Mouse (Mus musculus) limb, embryonic 14.5 days (tissue): Measurements from ENCODE around the gene Sf3b3. TPM values are rescaled to one million over a fixed set of nuclear protein-coding genes. Genes with fewer than 3 reads are reported as not detected.

Experiments used
- ATAC-seq: fragments of 200-750 bp; cut with Nextera tagmentation; 2 replicates; pipeline ENCODE4 v1.8.0; 2017; ENCODE audit warnings: low read depth, moderate number of reproducible peaks, moderate TSS enrichment; ENCODE audit not compliant: low FRiP score
- DNase-seq: peaks from one replicate; pipeline ENCODE4 v3.0.0-alpha.2; 2015; ENCODE audit warnings: low spot score
- H3K27ac ChIP-seq: fragments of 300-500 bp; sonication (generic); replicated peaks from 2 replicates; pipeline ENCODE4 v1.5.1; 2014; ENCODE audit warnings: low read depth, mild to moderate bottlenecking, low read length, moderate library complexity, mixed read lengths
- H3K27me3 ChIP-seq: fragments of 300-500 bp; sonication (generic); 2 replicates; pipeline ENCODE4 v1.6.1; 2014; ENCODE audit warnings: low read length, mixed read lengths; ENCODE audit not compliant: control insufficient read depth, insufficient read depth
- H3K36me3 ChIP-seq: fragments of 300-500 bp; sonication (generic); 2 replicates; pipeline ENCODE4 v1.6.1; 2014; ENCODE audit warnings: mild to moderate bottlenecking, low read length, moderate library complexity, mixed read lengths; ENCODE audit not compliant: control insufficient read depth, insufficient read depth
- H3K4me1 ChIP-seq: fragments of 300-500 bp; sonication (generic); 2 replicates; pipeline ENCODE4 v1.6.1; 2014; ENCODE audit warnings: antibody characterized with exemption, low read length, mixed read lengths; ENCODE audit not compliant: control insufficient read depth, insufficient read depth
- H3K4me2 ChIP-seq: fragments of 300-500 bp; sonication (generic); replicated peaks from 2 replicates; pipeline ENCODE4 v1.6.1; 2014; ENCODE audit warnings: low read depth, mild to moderate bottlenecking, low read length, moderate library complexity; ENCODE audit not compliant: severe bottlenecking
- H3K4me3 ChIP-seq: fragments of 300-500 bp; sonication (generic); replicated peaks from 2 replicates; pipeline ENCODE4 v1.5.1; 2014; ENCODE audit warnings: low read length
- H3K9ac ChIP-seq: fragments of 300-500 bp; sonication (generic); 2 replicates; pipeline ENCODE4 v1.6.1; 2014; ENCODE audit warnings: mild to moderate bottlenecking, low read depth, low read length, moderate library complexity; ENCODE audit not compliant: severe bottlenecking
- H3K9me3 ChIP-seq: fragments of 300-500 bp; sonication (generic); 2 replicates; pipeline ENCODE4 v1.6.1; 2016; ENCODE audit warnings: low read length; ENCODE audit not compliant: control insufficient read depth
- POLR2A ChIP-seq: fragments of 200-500 bp; IDR thresholded peaks from 2 replicates; pipeline ENCODE4 v1.8.0; 2012; ENCODE audit warnings: inconsistent platforms, mild to moderate bottlenecking, moderate library complexity, borderline replicate concordance; ENCODE audit not compliant: insufficient read depth, insufficient read length; ENCODE audit errors: extremely low read depth
- WGBS: fragments of 180-500 bp; shearing (Covaris S2); extraction: QIAGEN DNeasy Blood & Tissue Kit; methylation state at CpG from one replicate; pipeline ENCODE4 v1.1.7; 2014; 5-methylcytosine and 5-hydroxymethylcytosine counted together
- polyA plus RNA-seq, 2 experiments: library from polyadenylated mRNA; depleted of rRNA in 1 of 2; stranded (reverse) in 1 of 2; unstranded in 1 of 2; fragments of >200 nt; fragmentation: Nextera tagmentation in 1 of 2; extraction: Ambion mirVana in 1 of 2; gene quantifications; 2 replicates each; pipeline versions ENCODE4 v1.2.1 to v1.2.3; 2012 to 2014

Sf3b3 gene
- polyA plus RNA-seq, 2 experiments: 92.7 to 132 TPM

DNA sequence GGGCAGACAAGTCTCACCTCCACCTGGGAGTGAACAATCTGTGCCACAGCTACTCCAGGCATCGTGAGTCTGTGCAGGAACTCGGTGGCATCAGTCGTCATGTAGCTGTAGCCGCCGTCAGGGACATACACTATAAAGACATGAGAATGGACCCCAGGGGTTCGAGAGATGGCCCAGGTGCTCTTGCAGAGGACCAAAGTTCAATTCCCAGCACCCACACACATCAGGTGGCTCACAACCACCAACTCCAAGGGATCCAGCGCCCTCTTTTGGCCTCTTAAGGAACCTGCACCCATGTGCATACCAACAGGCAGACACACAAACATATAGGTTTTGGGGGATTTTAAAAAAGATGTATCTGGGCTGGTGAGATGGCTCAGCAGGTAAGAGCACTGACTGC is 45.5 kb upstream of the Sf3b3 start:
- no peak for TF ChIP-seq POLR2A
- ATAC-seq (no peak), DNase-seq (no peak)
- no peaks in the 10 kb centered on the region for H3K9me3 ChIP-seq
- H3K27ac ChIP-seq: no peak overlapping the region
- no peaks in the 10 kb centered on the region for H3K4me1 ChIP-seq
- H3K9ac ChIP-seq: no peak overlapping the region
- H3K27me3 ChIP-seq: no peaks in the 10 kb centered on the region
- no peak overlapping the region for H3K4me3 ChIP-seq
- peaks cover 45% of the 10 kb centered on the region for H3K36me3 ChIP-seq
- WGBS: 86% methylated on average over 7 of the region's 7 CpGs
- H3K4me2 ChIP-seq: no peak overlapping the region

DNA sequence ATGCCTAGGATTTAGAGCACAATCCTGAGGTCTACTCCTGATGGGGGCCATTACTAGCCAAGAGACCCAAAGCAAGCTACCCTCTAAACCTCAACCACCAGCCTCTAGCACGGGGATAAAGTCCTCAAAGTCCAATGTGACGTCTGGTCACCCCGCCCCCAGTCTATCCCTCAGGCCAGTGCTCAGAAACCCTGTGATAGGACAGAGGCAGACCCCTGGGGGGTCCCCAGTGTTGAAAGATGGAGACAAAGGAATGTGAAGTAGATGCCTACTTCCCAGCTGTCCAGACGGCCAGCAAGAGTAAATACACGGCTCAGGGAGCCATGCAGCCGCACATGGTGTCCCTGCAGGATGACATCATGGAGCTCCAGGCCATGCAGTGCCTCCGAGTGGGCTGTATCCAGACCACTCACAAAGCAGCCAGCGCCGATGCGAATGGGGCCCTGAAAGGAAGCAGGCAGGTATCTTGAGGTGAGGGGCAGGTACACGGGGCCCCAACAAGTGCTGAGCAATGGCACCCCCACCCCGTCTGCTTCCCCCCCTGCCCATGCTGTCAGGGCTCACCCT is 43.4 kb upstream of the Sf3b3 start:
- no peaks in the 10 kb centered on the region for H3K4me1 ChIP-seq
- WGBS: 67% methylated on average over 12 of the region's 12 CpGs
- ATAC-seq (no peak), DNase-seq (no peak)
- H3K4me2 ChIP-seq: no peak overlapping the region
- H3K27ac ChIP-seq: no peak overlapping the region
- no peaks in the 10 kb centered on the region for H3K27me3 ChIP-seq
- peaks cover 49% of the 10 kb centered on the region for H3K36me3 ChIP-seq
- no peaks in the 10 kb centered on the region for H3K9me3 ChIP-seq
- TF ChIP-seq POLR2A: no peak
- H3K4me3 ChIP-seq: no peak overlapping the region
- H3K9ac ChIP-seq: no peak overlapping the region

DNA sequence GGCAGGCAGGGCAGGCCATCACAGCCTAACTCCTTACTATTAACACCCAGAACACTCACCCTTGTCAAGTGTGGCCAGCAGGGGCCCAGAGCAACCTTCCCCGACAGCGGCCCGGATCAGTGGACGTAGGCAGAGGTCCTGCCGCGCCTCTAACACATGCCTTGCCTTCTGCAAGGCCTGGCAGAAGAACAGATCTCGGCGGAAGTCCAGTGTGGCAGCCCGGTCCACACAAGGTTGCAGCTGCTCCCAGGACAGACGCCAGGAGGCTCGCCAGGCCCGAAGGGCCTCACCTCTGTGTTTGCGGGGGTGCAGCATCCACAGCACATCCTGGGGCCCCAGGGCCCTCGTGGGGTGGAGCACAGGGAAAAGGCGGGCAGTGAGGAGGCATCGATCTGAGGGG is 42.3 kb upstream of the Sf3b3 start:
- Histone ChIP-seq H3K9ac (no peak overlapping the region), H3K36me3 (peaks cover 59% of the 10 kb centered on the region), H3K4me2 (no peak overlapping the region), H3K27ac (no peak overlapping the region; the same call in 1 of the 2 replicates), H3K4me3 (no peak overlapping the region), H3K4me1 (no peaks in the 10 kb centered on the region), H3K9me3 (no peaks in the 10 kb centered on the region), H3K27me3 (no peaks in the 10 kb centered on the region)
- 88% methylated on average over 16 of the region's 16 CpGs for whole genome bisulfite sequencing
- DNase-seq: no peak
- no peak for ATAC-seq
- no peak for TF ChIP-seq POLR2A

GRCm38 (mm10) chr8:110888441-110888840 is 41.9 kb upstream of the Sf3b3 start:
- Histone ChIP-seq H3K4me3 (no peak overlapping the region), H3K4me1 (no peaks in the 10 kb centered on the region), H3K36me3 (peaks cover 62% of the 10 kb centered on the region), H3K27ac (no peak overlapping the region), H3K27me3 (no peaks in the 10 kb centered on the region), H3K9me3 (no peaks in the 10 kb centered on the region), H3K4me2 (no peak overlapping the region), H3K9ac (no peak overlapping the region)
- no peak for TF ChIP-seq POLR2A
- DNase-seq: no peak
- ATAC-seq: no peak
- 88% methylated on average over 8 of the region's 8 CpGs for WGBS

GRCm38 (mm10) chr8:110887551-110887950 is 41.0 kb upstream of the Sf3b3 start:
- H3K4me2 ChIP-seq: no peak overlapping the region
- no peaks in the 10 kb centered on the region for H3K9me3 ChIP-seq
- DNase-seq: no peak
- no peak overlapping the region for H3K9ac ChIP-seq
- TF ChIP-seq POLR2A: no peak
- peaks cover 65% of the 10 kb centered on the region for H3K36me3 ChIP-seq
- no peak overlapping the region for H3K4me3 ChIP-seq
- 87% methylated on average over 10 of the region's 10 CpGs for WGBS
- no peak for ATAC-seq
- no peaks in the 10 kb centered on the region for H3K27me3 ChIP-seq
- H3K27ac ChIP-seq: no peak overlapping the region
- H3K4me1 ChIP-seq: no peaks in the 10 kb centered on the region

- DNase-seq: no peak
- Histone ChIP-seq H3K27ac (no peak overlapping the region), H3K27me3 (no peaks in the 10 kb centered on the region), H3K4me2 (no peak overlapping the region), H3K4me3 (no peak overlapping the region), H3K36me3 (peaks cover 74% of the 10 kb centered on the region), H3K9me3 (no peaks in the 10 kb centered on the region), H3K9ac (no peak overlapping the region), H3K4me1 (no peaks in the 10 kb centered on the region)
- ATAC-seq: no peak
- no peak for TF ChIP-seq POLR2A
- WGBS: 87% methylated on average over 3 of the region's 3 CpGs
These were observed 40.0 kb upstream of the Sf3b3 start for GRCm38 (mm10) chr8:110886634-110887033.
